Comparison of ENCODE assay signal across 9 mouse cellular contexts in genomic region chr10:22154127-22154526, GRCm38 (mm10). TPM values are rescaled to one million over a fixed set of nuclear protein-coding genes. Genes with fewer than 3 reads are reported as not detected.
DNase-seq lines count a peak whose midpoint lies in the region; ATAC-seq and TF ChIP-seq lines count a peak whose summit lies in the region.
"Not testable (repeated sequence)": the region's sequence is repeated elsewhere in the genome, so short reads cannot be mapped to it uniquely, and the experiment has no call there.
"Had no signal": no experiment of that assay in that cellular context is flagged by ENCODE, and none has a peak within 500 bp of the region (broad histone marks: within the 10 kb centered on the region; RNA-seq: fewer than 3 reads in every experiment).

No protein-coding gene starts in this region.

- ATAC-seq in forebrain, postnatal 0 days; liver, embryonic 12.5 days; midbrain, embryonic 15.5 days (replicated peaks): not testable (repeated sequence)

- dilution Hi-C loops in CH12.LX (cut with MboI; ENCODE audit: extremely low pct_ligation_motif_present, extremely low pct_unique_long_range_greater_than_20kb, low sequenced_read_pairs) = not testable (repeated sequence)

- peak overlapping the region in 1 of 3 experiments; percentile 9 for H3K4me3 ChIP-seq in CH12.LX (replicated peaks in 1 of 3; ENCODE audit: low read depth in 2 of 3, low read length in 2 of 3, poor library complexity in 1 of 3)
- not testable (repeated sequence) for H3K4me3 ChIP-seq in forebrain, postnatal 0 days (ENCODE audit: low read depth, low read length)
- peak overlapping the region; percentile 17; the same call in 1 of the 2 replicates for H3K4me3 ChIP-seq in liver, embryonic 12.5 days
- peak overlapping the region; percentile 30 for H3K4me3 ChIP-seq in midbrain, embryonic 15.5 days

- H3K9me3 ChIP-seq in CH12.LX (replicated peaks; ENCODE audit: low read length); forebrain, postnatal 0 days (ENCODE audit: low read length); liver, embryonic 12.5 days (replicated peaks); midbrain, embryonic 15.5 days: not testable (repeated sequence)

- not testable (repeated sequence) for TF ChIP-seq EP300 in CH12.LX (IDR thresholded peaks at IDR 0.05; ENCODE audit: low read length)

- not testable (repeated sequence) for H3K79me2 ChIP-seq in CH12.LX (replicated peaks; ENCODE audit: control insufficient read depth, extremely low read depth, insufficient read depth, poor library complexity, severe bottlenecking)

- in situ Hi-C loops in CH12.LX (cut with MboI; ENCODE audit: low pct_ligation_motif_present, low pct_unique_long_range_greater_than_20kb, low sequenced_read_pairs) = not testable (repeated sequence)

- DNase-seq in CH12.LX (ENCODE audit: extremely low read depth); forebrain, postnatal 0 days: not testable (repeated sequence)
- peak; percentile 56 for DNase-seq in embryo, embryonic 9.5 days (ENCODE audit: extremely low spot score)
- DNase-seq in heart, postnatal 36 days = peak; percentile 34 to 51
- DNase-seq in kidney, adult 18-20 months = peak; percentile 43
- DNase-seq in splenic B cell, adult 2 months (ENCODE audit: low read depth, low spot score) = peak; percentile 43

- not testable (repeated sequence) for H3K36me3 ChIP-seq in CH12.LX (replicated peaks in 1 of 2; ENCODE audit: control insufficient read depth in 1 of 2, insufficient read depth in 1 of 2, low read length in 1 of 2); forebrain, postnatal 0 days (ENCODE audit: insufficient read depth); liver, embryonic 12.5 days; midbrain, embryonic 15.5 days (replicated peaks); splenic B cell, adult 2 months (ENCODE audit: control insufficient read depth, insufficient read depth, low read length, poor library complexity, severe bottlenecking)

- peak overlapping the region; percentile 94 for H3K4me2 ChIP-seq in CH12.LX (ENCODE audit: insufficient read depth, low read depth, poor library complexity, severe bottlenecking)
- H3K4me2 ChIP-seq in forebrain, postnatal 0 days (ENCODE audit: low read depth) = peak overlapping the region; percentile 37
- 0 out of 2 replicates have a peak overlapping the region, but pooled peaks have one; percentile 25 for H3K4me2 ChIP-seq in liver, embryonic 12.5 days
- peak overlapping the region; percentile 56 for H3K4me2 ChIP-seq in midbrain, embryonic 15.5 days

- not testable (repeated sequence) for H3K27me3 ChIP-seq in CH12.LX (replicated peaks); splenic B cell, adult 2 months (ENCODE audit: control insufficient read depth, insufficient read depth, low read length, poor library complexity, severe bottlenecking)
- H3K27me3 ChIP-seq in forebrain, postnatal 0 days (ENCODE audit: insufficient read depth, low read length) = peaks cover 39% of the 10 kb centered on the region
- H3K27me3 ChIP-seq in liver, embryonic 12.5 days (replicated peaks) = peaks cover 91% of the 10 kb centered on the region
- H3K27me3 ChIP-seq in midbrain, embryonic 15.5 days (replicated peaks) = peaks cover 53% of the 10 kb centered on the region

- not testable (repeated sequence) for TF ChIP-seq RAD21 in CH12.LX (IDR thresholded peaks at IDR 0.05; ENCODE audit: low read depth, low read length)

- not testable (repeated sequence) for TF ChIP-seq POLR2A in CH12.LX (IDR thresholded peaks at IDR 0.05; ENCODE audit: low read depth, low read length)

- H3K27ac ChIP-seq in CH12.LX (ENCODE audit: insufficient read depth, low read depth); forebrain, postnatal 0 days (ENCODE audit: low read depth, low read length); liver, embryonic 12.5 days; midbrain, embryonic 15.5 days: not testable (repeated sequence)

- H3K9ac ChIP-seq in CH12.LX (ENCODE audit: insufficient read depth, low read depth) = 0 out of 2 replicates have a peak overlapping the region, but pooled peaks have one; percentile 13
- not testable (repeated sequence) for H3K9ac ChIP-seq in forebrain, postnatal 0 days; liver, embryonic 12.5 days; midbrain, embryonic 15.5 days

- intact Hi-C loops in heart, postnatal 36 days (cut with DNase I) = not testable (repeated sequence)

- H3K4me1 ChIP-seq in CH12.LX (ENCODE audit: control insufficient read depth in 1 of 2, insufficient read depth in 2 of 2); forebrain, postnatal 0 days (ENCODE audit: insufficient read depth): not testable (repeated sequence)
- H3K4me1 ChIP-seq in liver, embryonic 12.5 days = peaks cover 16% of the 10 kb centered on the region
- peaks cover 34% of the 10 kb centered on the region for H3K4me1 ChIP-seq in midbrain, embryonic 15.5 days

- TF ChIP-seq CTCF in CH12.LX (conservative IDR thresholded peaks at IDR 0.05 in 1 of 2, IDR thresholded peaks at IDR 0.05 in 1 of 2; ENCODE audit: low read depth in 2 of 2, low read length in 2 of 2); forebrain, postnatal 0 days (IDR thresholded peaks at IDR 0.05; ENCODE audit: low read depth): not testable (repeated sequence)

- WGBS in forebrain, postnatal 0 days = 2% methylated on average over 38 of the region's 38 CpGs
- under 1% methylated on average over 38 of the region's 38 CpGs for WGBS in liver, embryonic 12.5 days (ENCODE audit: insufficient replicate concordance)
- under 1% methylated on average over 38 of the region's 38 CpGs for WGBS in midbrain, embryonic 15.5 days

RNA-seq across cellular contexts. Expression of gene Raet1e, which starts 4.2 kb away (rescaled TPM):
- total RNA-seq in CH12.LX (2012; rRNA removed) (0.13 and 0.64 TPM in 2 replicates), CH12.LX (2014; rRNA removed) (0.62 and 0.85 TPM in 2 replicates)
- polyA plus RNA-seq in CH12.LX (2012; ENCODE audit: insufficient read length, low read depth) = 1.2 TPM in 2 replicates
- 0.85 TPM in 1 of 2 replicates, not detected in the other for total RNA-seq in forebrain, postnatal 0 days (2014; rRNA removed)
- 0.16 and 0.52 TPM in 2 replicates for polyA plus RNA-seq in forebrain, postnatal 0 days (2015; fragmentation: Nextera tagmentation; extraction: Ambion mirVana)
- total RNA-seq in heart, postnatal 36 days (2021) = not detected
- polyA plus RNA-seq in liver, embryonic 12.5 days (2016; fragmentation: Nextera tagmentation; extraction: Ambion mirVana) = 1.2 and 1.3 TPM in 2 replicates
- 0.81 and 1.3 TPM in 2 replicates for polyA plus RNA-seq in midbrain, embryonic 15.5 days (2015; fragmentation: Nextera tagmentation; extraction: Ambion mirVana)
- total RNA-seq: hematopoietic stem cell, adult 5-6 weeks had no signal

RNA-seq across cellular contexts. Expression of gene H60b, which starts 4.3 kb away (rescaled TPM):
- total RNA-seq in CH12.LX (2012; rRNA removed) (not detected in 2 replicates), CH12.LX (2014; rRNA removed) (not detected in 2 replicates)
- 0.25 TPM in 1 of 2 replicates, not detected in the other for polyA plus RNA-seq in CH12.LX (2012; ENCODE audit: insufficient read length, low read depth)
- 0.92 and 1.0 TPM in 2 replicates for total RNA-seq in forebrain, postnatal 0 days (2014; rRNA removed)
- 0.15 TPM in 1 of 2 replicates, not detected in the other for polyA plus RNA-seq in forebrain, postnatal 0 days (2015; fragmentation: Nextera tagmentation; extraction: Ambion mirVana)
- not detected for total RNA-seq in heart, postnatal 36 days (2021)
- 0.16 and 0.30 TPM in 2 replicates for polyA plus RNA-seq in liver, embryonic 12.5 days (2016; fragmentation: Nextera tagmentation; extraction: Ambion mirVana)
- 0.52 and 1.1 TPM in 2 replicates for polyA plus RNA-seq in midbrain, embryonic 15.5 days (2015; fragmentation: Nextera tagmentation; extraction: Ambion mirVana)
- total RNA-seq: hematopoietic stem cell, adult 5-6 weeks had no signal

RNA-seq across cellular contexts. Expression of gene E030030I06Rik, which starts 5.1 kb away (rescaled TPM):
- total RNA-seq in CH12.LX (2012; rRNA removed) (6.8 and 7.5 TPM in 2 replicates), CH12.LX (2014; rRNA removed) (1.4 and 3.5 TPM in 2 replicates)
- polyA plus RNA-seq in CH12.LX (2012; ENCODE audit: insufficient read length, low read depth) = 4.2 and 5.9 TPM in 2 replicates
- total RNA-seq in forebrain, postnatal 0 days (2014; rRNA removed) = not detected in 2 replicates
- polyA plus RNA-seq in forebrain, postnatal 0 days (2015; fragmentation: Nextera tagmentation; extraction: Ambion mirVana) = 1.5 and 1.7 TPM in 2 replicates
- total RNA-seq in heart, postnatal 36 days (2021) = 1 to 10 TPM in 1 of 2 experiments, under 1 TPM in 1; 1.00 to 2.0 TPM
- 2.7 and 3.7 TPM in 2 replicates for polyA plus RNA-seq in liver, embryonic 12.5 days (2016; fragmentation: Nextera tagmentation; extraction: Ambion mirVana)
- 2.9 and 4.1 TPM in 2 replicates for polyA plus RNA-seq in midbrain, embryonic 15.5 days (2015; fragmentation: Nextera tagmentation; extraction: Ambion mirVana)

Comparison
In these comparisons a context has a peak if more than half of its experiments do, and no peak if none do; other contexts are left out.
1. H3K4me2 ChIP-seq: peak in every context shown above with its lines; median percentile 94 in CH12.LX; 56 in midbrain, embryonic 15.5 days; 37 in forebrain, postnatal 0 days; 25 in liver, embryonic 12.5 days.